Mouse (Mus musculus): Measurements from ENCODE around the gene Sez6l.

DNA sequence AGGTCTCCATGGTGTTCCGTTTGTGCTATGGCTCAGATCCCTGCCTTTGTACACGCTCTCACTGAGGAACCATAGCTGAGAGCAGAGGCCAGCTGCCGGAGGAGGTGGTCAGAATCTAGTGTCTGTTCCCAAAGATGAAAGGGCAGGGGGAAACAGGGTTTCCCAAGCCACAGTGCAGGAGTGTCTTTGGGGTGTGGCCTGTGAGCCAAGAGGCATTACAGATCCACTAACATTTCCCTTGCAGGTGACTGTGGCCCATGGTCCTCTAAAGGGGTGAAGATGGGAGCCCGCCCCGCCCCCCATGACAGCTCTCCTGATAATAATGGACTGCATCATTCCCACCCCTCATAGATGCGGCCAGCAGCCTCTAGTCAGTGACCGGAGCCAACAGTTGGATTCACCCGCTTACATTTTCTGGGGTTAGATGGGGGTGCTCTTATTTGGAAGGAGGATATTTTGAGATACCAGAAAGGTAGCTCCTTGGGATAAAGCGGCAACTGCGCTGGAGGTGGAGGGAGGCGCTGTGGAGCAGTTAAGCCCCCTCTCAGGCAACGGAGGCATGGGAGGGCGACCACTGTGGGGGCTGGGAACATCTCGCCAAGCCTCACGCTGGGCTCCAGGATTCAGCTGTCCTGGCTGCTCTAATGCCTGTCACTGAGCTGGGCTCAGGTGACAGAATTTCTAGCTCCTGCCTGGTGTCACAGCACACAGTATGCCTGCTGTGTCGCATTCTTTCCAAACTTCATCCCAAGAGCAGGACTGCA lies 43.5 kb downstream of the Sez6l start:
- TF ChIP-seq CTCF (IDR thresholded peaks at IDR 0.05; ENCODE audit: borderline replicate concordance, insufficient read depth, low read length) (no peak), POLR2A (IDR thresholded peaks at IDR 0.05; ENCODE audit: low read depth, low read length) (no peak)
